Mouse (Mus musculus): ENCODE data around the gene Tbx15. TPM values are rescaled to one million over a fixed set of nuclear protein-coding genes. Genes with fewer than 3 reads are reported as not detected.
A peak's percentile ranks its signal among the peaks of the same experiment; 100 is the strongest.

Tbx15 gene
- polyA plus RNA-seq, 1 experiment from 2014 or later, result 0.92 TPM

GRCm38 (mm10) chr3:99247586-99247985, 7.4 kb downstream of the Tbx15 start:
- Histone ChIP-seq H3K27ac (replicated peaks; ENCODE audit: low read depth, low read length) (no peak overlapping the region), H3K4me1 (ENCODE audit: control insufficient read depth, insufficient read depth, low read length) (no peaks in the 10 kb centered on the region), H3K27me3 (ENCODE audit: control insufficient read depth, insufficient read depth, low read length) (peaks cover 97% of the 10 kb centered on the region), H3K4me3 (replicated peaks; ENCODE audit: low read depth, low read length) (no peak overlapping the region), H3K9ac (replicated peaks; ENCODE audit: low read length) (no peak overlapping the region), H3K36me3 (ENCODE audit: control insufficient read depth, insufficient read depth, low read length) (no peaks in the 10 kb centered on the region), H3K4me2 (ENCODE audit: low read length) (no peak overlapping the region), H3K9me3 (ENCODE audit: control insufficient read depth, low read length) (no peaks in the 10 kb centered on the region)
- WGBS, result 5% methylated on average over 4 of the region's 4 CpGs
- DNase-seq, result no peak
- ATAC-seq (ENCODE audit: low FRiP score, low TSS enrichment), result no peak

DNA sequence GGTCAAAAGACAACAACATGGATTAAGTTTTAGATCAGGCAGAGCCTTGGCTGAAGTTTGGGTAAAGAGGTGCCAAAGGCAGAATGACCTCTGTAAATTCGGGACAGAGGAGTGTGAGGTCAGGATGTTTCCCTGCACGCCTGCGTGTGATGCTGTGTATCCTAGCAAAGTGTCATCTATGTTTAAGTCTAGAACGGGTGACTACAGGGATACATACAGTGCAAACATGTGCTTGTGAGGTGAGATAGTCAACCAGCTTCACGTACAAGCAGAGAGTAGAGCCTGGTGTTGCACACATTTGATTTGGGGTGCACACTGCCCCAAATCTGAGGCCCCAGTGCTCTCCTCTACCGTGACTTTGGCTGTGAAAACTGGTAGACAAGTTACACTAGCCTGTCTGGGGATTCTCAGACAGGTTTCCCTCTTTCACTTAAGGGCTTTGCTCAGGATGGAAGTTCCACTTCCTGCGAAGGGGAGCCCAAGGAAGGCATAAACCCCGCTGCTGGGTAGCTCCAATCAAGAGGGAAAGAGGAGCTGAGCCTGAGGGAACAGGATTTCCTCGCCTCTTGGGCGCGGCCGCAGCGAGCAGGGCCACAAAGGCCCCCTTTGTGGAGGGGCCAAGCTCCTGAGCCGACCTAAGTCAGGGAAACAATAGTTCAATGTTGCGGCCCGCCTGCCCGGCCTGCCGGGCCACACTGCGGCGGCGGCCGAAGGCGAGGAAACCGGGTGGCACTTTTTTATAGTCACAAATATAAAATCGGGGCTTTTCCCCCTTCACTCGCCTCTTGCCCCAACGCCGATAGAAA, 8.0 kb downstream of the Tbx15 start:
- ATAC-seq (ENCODE audit: low FRiP score, low TSS enrichment) (no peak), DNase-seq (peak; percentile 14)
- H3K36me3 ChIP-seq (ENCODE audit: control insufficient read depth, insufficient read depth, low read length), result no peaks in the 10 kb centered on the region
- no peaks in the 10 kb centered on the region for H3K9me3 ChIP-seq (ENCODE audit: control insufficient read depth, low read length)
- no peak overlapping the region for H3K27ac ChIP-seq (replicated peaks; ENCODE audit: low read depth, low read length)
- no peak overlapping the region for H3K4me3 ChIP-seq (replicated peaks; ENCODE audit: low read depth, low read length)
- H3K4me1 ChIP-seq (ENCODE audit: control insufficient read depth, insufficient read depth, low read length), result no peaks in the 10 kb centered on the region
- no peak overlapping the region for H3K9ac ChIP-seq (replicated peaks; ENCODE audit: low read length)
- WGBS, result 2% methylated on average over 28 of the region's 28 CpGs
- H3K27me3 ChIP-seq (ENCODE audit: control insufficient read depth, insufficient read depth, low read length), result peaks cover 97% of the 10 kb centered on the region
- H3K4me2 ChIP-seq (ENCODE audit: low read length), result no peak overlapping the region

DNA sequence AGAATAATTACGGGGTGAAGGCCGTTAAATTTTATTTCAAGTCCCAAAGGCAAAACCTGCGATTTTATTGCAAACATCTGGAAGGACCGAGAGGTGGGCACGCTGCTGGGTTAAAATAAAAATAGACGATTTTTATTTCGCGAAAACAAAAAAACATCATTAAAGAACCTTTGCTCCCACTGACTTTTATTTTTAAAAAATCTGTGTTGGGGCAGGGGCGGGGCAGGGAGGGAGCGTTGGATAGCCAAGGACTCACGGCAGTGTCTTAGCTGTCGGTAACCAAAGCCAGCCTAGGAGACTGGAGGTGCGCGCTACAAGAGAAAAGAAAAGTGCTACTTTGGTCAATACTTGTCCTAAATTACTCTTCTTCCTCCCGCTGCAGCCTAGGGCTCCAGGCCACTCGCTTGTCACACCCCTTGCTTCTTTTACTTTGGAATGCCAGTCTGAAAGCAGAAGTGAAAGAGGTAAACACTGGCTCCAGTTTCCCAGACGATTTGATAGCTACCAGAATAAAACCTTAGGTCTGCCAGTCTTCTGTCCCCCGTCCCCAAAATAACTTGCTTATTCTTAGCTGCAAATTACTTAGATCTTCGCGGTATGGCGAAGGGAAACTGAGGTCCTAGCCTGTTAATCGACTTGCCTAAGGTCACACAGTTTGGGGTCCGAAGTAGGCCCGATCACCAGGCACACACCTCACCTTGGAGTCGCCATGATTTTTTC, 8.8 kb downstream of the Tbx15 start:
- DNase-seq, result peak; percentile 32
- WGBS, result under 1% methylated on average over 25 of the region's 25 CpGs

GRCm38 (mm10) chr3:99249551-99249870, 9.3 kb downstream of the Tbx15 start:
- Histone ChIP-seq H3K9me3 (ENCODE audit: control insufficient read depth, low read length) (no peaks in the 10 kb centered on the region), H3K9ac (replicated peaks; ENCODE audit: low read length) (no peak overlapping the region), H3K36me3 (ENCODE audit: control insufficient read depth, insufficient read depth, low read length) (no peaks in the 10 kb centered on the region), H3K4me2 (ENCODE audit: low read length) (no peak overlapping the region), H3K4me3 (replicated peaks; ENCODE audit: low read depth, low read length) (no peak overlapping the region), H3K27ac (replicated peaks; ENCODE audit: low read depth, low read length) (no peak overlapping the region), H3K27me3 (ENCODE audit: control insufficient read depth, insufficient read depth, low read length) (peaks cover 95% of the 10 kb centered on the region), H3K4me1 (ENCODE audit: control insufficient read depth, insufficient read depth, low read length) (0 out of 2 replicates have a peak, but pooled peaks cover 8% of the 10 kb centered on the region)
- 1% methylated on average over 11 of the region's 11 CpGs for WGBS
- ATAC-seq (ENCODE audit: low FRiP score, low TSS enrichment) (no peak), DNase-seq (no peak)

More for the DNA sequence above, 8.8 kb downstream of the Tbx15 start:
- H3K36me3 ChIP-seq (ENCODE audit: control insufficient read depth, insufficient read depth, low read length), result no peaks in the 10 kb centered on the region
- no peak overlapping the region for H3K4me2 ChIP-seq (ENCODE audit: low read length)
- no peak overlapping the region for H3K9ac ChIP-seq (replicated peaks; ENCODE audit: low read length)
- H3K27ac ChIP-seq (replicated peaks; ENCODE audit: low read depth, low read length), result no peak overlapping the region
- no peak for ATAC-seq (ENCODE audit: low FRiP score, low TSS enrichment)
- H3K9me3 ChIP-seq (ENCODE audit: control insufficient read depth, low read length), result no peaks in the 10 kb centered on the region
- H3K4me1 ChIP-seq (ENCODE audit: control insufficient read depth, insufficient read depth, low read length), result 0 out of 2 replicates have a peak, but pooled peaks cover 6% of the 10 kb centered on the region
- H3K27me3 ChIP-seq (ENCODE audit: control insufficient read depth, insufficient read depth, low read length), result peaks cover 95% of the 10 kb centered on the region
- H3K4me3 ChIP-seq (replicated peaks; ENCODE audit: low read depth, low read length), result no peak overlapping the region

DNA sequence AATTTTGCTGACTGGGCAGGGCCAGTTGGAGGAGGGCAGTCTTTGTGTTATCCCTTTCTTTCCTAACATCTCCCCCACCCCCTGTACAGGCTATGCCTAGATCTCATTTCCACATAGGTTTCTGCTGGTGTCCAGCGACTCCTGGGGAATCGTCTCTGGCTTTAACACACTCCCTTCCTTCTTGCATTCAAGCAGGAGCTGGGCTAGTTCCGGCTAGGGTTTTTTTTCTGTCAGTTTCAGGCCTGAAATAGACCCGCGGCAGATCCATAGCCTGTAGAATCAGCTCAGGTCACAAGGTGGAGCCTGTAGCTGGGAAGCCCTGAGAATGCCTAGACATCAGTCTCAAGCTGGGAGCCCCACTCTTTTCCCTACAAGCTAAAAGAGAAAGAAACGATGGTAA, 9.7 kb downstream of the Tbx15 start:
- no peak overlapping the region for H3K4me2 ChIP-seq (ENCODE audit: low read length)
- no peak overlapping the region for H3K27ac ChIP-seq (replicated peaks; ENCODE audit: low read depth, low read length)
- no peak overlapping the region for H3K9ac ChIP-seq (replicated peaks; ENCODE audit: low read length)
- peak; percentile 49 for DNase-seq
- H3K9me3 ChIP-seq (ENCODE audit: control insufficient read depth, low read length), result no peaks in the 10 kb centered on the region
- WGBS, result 0% methylated on average over 6 of the region's 6 CpGs
- no peak overlapping the region for H3K4me3 ChIP-seq (replicated peaks; ENCODE audit: low read depth, low read length)
- H3K4me1 ChIP-seq (ENCODE audit: control insufficient read depth, insufficient read depth, low read length), result 0 out of 2 replicates have a peak, but pooled peaks cover 8% of the 10 kb centered on the region
- peaks cover 95% of the 10 kb centered on the region for H3K27me3 ChIP-seq (ENCODE audit: control insufficient read depth, insufficient read depth, low read length)
- ATAC-seq (ENCODE audit: low FRiP score, low TSS enrichment), result no peak
- no peaks in the 10 kb centered on the region for H3K36me3 ChIP-seq (ENCODE audit: control insufficient read depth, insufficient read depth, low read length)

DNA sequence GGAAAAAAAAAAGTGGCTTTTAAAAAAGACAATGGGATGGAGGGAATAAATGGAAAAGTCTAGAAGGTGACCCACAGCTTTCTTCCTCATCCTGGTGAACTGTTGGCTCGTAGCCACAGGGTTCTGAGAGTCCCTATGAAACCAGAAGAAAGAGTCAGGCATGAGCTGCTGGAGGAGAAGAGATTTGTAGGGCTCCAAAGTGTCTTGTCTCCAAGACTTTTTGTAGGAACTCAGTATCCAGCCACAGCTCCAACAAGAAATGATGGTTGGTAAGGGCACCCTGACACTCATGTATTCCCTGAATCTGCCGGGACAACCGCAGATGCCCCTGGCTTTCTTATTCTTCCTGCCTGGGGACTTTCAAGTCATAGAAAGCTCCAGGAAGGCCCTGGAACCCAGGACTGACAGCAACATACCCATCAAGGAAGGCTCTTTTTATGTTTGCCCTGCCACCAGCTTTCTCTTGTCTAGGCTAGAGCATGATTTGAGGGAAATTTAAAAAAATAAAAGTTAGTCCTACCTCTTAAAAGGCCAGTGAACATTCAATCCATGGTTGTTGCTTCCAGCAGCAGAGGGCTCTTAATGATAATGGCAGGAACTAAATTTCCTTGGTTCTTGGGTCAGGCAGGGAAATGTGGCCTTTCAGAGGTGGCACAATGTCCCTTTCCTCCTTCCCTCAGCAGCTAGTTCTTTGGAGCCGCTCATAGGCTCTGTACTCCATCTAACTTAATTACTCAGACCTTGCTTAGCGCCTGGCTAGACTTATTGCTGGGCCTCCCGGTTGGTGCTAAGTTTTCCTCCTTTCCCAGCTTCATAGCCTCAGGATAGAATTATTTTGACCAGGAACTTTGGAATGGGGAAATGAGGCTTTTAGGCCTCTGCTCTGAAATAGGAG, 11.3 kb downstream of the Tbx15 start:
- Histone ChIP-seq H3K9me3 (ENCODE audit: control insufficient read depth, low read length) (no peaks in the 10 kb centered on the region), H3K4me1 (ENCODE audit: control insufficient read depth, insufficient read depth, low read length) (0 out of 2 replicates have a peak, but pooled peaks cover 8% of the 10 kb centered on the region), H3K9ac (replicated peaks; ENCODE audit: low read length) (no peak overlapping the region), H3K4me2 (ENCODE audit: low read length) (no peak overlapping the region), H3K36me3 (ENCODE audit: control insufficient read depth, insufficient read depth, low read length) (no peaks in the 10 kb centered on the region), H3K27ac (replicated peaks; ENCODE audit: low read depth, low read length) (no peak overlapping the region), H3K27me3 (ENCODE audit: control insufficient read depth, insufficient read depth, low read length) (peaks cover 95% of the 10 kb centered on the region), H3K4me3 (replicated peaks; ENCODE audit: low read depth, low read length) (no peak overlapping the region)
- DNase-seq, result no peak
- 3% methylated on average over 6 of the region's 6 CpGs for WGBS
- ATAC-seq (ENCODE audit: low FRiP score, low TSS enrichment), result no peak

GRCm38 (mm10) chr3:99252461-99253091, 12.4 kb downstream of the Tbx15 start:
- no peak overlapping the region for H3K27ac ChIP-seq (replicated peaks; ENCODE audit: low read depth, low read length)
- 5% methylated on average over 16 of the region's 16 CpGs for WGBS
- 0 out of 2 replicates have a peak, but pooled peaks cover 8% of the 10 kb centered on the region for H3K4me1 ChIP-seq (ENCODE audit: control insufficient read depth, insufficient read depth, low read length)
- no peak overlapping the region for H3K9ac ChIP-seq (replicated peaks; ENCODE audit: low read length)
- H3K4me2 ChIP-seq (ENCODE audit: low read length), result no peak overlapping the region
- ATAC-seq (ENCODE audit: low FRiP score, low TSS enrichment), result no peak
- no peaks in the 10 kb centered on the region for H3K9me3 ChIP-seq (ENCODE audit: control insufficient read depth, low read length)
- no peaks in the 10 kb centered on the region for H3K36me3 ChIP-seq (ENCODE audit: control insufficient read depth, insufficient read depth, low read length)
- DNase-seq, result peak; percentile 31
- peaks cover 95% of the 10 kb centered on the region for H3K27me3 ChIP-seq (ENCODE audit: control insufficient read depth, insufficient read depth, low read length)
- no peak overlapping the region for H3K4me3 ChIP-seq (replicated peaks; ENCODE audit: low read depth, low read length)

GRCm38 (mm10) chr3:99253092-99253488, 12.9 kb downstream of the Tbx15 start:
- Histone ChIP-seq H3K4me3 (replicated peaks; ENCODE audit: low read depth, low read length) (peak overlapping the region; percentile 27; the same call in 1 of the 2 replicates), H3K27me3 (ENCODE audit: control insufficient read depth, insufficient read depth, low read length) (peaks cover 95% of the 10 kb centered on the region), H3K9me3 (ENCODE audit: control insufficient read depth, low read length) (no peaks in the 10 kb centered on the region), H3K27ac (replicated peaks; ENCODE audit: low read depth, low read length) (no peak overlapping the region), H3K9ac (replicated peaks; ENCODE audit: low read length) (no peak overlapping the region), H3K36me3 (ENCODE audit: control insufficient read depth, insufficient read depth, low read length) (no peaks in the 10 kb centered on the region), H3K4me2 (ENCODE audit: low read length) (peak overlapping the region; percentile 51; the same call in 1 of the 2 replicates), H3K4me1 (ENCODE audit: control insufficient read depth, insufficient read depth, low read length) (0 out of 2 replicates have a peak, but pooled peaks cover 8% of the 10 kb centered on the region)
- DNase-seq (peak; percentile 39), ATAC-seq (ENCODE audit: low FRiP score, low TSS enrichment) (no peak)
- under 1% methylated on average over 11 of the region's 12 CpGs for WGBS
